Mouse (Mus musculus) cerebellum, adult 2 months (tissue): Measurements from ENCODE around the gene Pycard.

Experiments used
- CTCF ChIP-seq: fragments of 200-500 bp; IDR thresholded peaks from 2 replicates; pipeline ENCODE4 v1.5.1; 2011; ENCODE audit warnings: low read depth, mild to moderate bottlenecking, control low read depth, low read length, moderate library complexity, borderline replicate concordance; ENCODE audit not compliant: insufficient read depth
- POLR2A ChIP-seq: fragments of 200-500 bp; IDR thresholded peaks from 2 replicates; pipeline ENCODE4 v1.6.1; 2011; ENCODE audit warnings: low read length, control low read depth, borderline replicate concordance; ENCODE audit not compliant: insufficient read depth

DNA sequence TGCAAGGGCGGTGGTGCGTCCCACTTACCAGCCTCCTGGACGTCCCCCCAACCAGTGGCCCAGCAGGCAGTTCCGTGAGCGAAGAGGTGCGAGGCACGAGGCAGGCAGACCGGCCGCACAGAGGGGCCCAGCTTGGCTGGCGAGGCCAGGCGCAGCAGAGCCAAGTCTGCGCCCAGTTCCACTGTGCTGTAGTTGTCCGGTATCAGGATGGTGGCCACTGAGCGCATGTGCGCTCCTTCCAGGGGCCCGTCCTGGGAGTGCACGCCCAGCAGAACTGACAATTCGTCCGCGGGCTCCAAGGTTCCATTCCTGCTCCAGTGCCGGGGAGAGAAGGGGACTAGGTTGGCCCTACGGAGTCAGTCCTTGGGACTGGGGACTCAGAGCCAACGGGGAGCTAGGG is 49.1 kb downstream of the Pycard start:
- TF ChIP-seq CTCF (no peak), POLR2A (no peak)
